Mouse (Mus musculus) small intestine, adult 2 months (tissue): ENCODE results near the gene Zg16.

Source experiments
- CTCF ChIP-seq: fragments of 200-500 bp; IDR thresholded peaks from 2 replicates; pipeline ENCODE4 v1.5.1; 2012; ENCODE audit warnings: low read depth, mild to moderate bottlenecking, control low read depth, inconsistent platforms, low read length, moderate library complexity, mixed read lengths; ENCODE audit not compliant: insufficient replicate concordance, insufficient read length; ENCODE audit errors: extremely low read depth
- POLR2A ChIP-seq: fragments of 200-500 bp; IDR thresholded peaks from 2 replicates; pipeline ENCODE4 v1.6.1; 2012; ENCODE audit warnings: low read depth, mild to moderate bottlenecking, control low read depth, inconsistent platforms, low read length, moderate library complexity

GRCm38 (mm10) chr7:127077692-127078091 lies 9.4 kb downstream of the Zg16 start:
- no peak for TF ChIP-seq CTCF
- TF ChIP-seq POLR2A: no peak
